Mouse (Mus musculus): ENCODE measurements around the gene Best3. TPM values are rescaled to one million over a fixed set of nuclear protein-coding genes. Genes with fewer than 3 reads are reported as not detected.
A peak's percentile ranks its signal among the peaks of the same experiment; 100 is the strongest.

Best3 gene
- total RNA-seq, 2 experiments from 2014 or later, result 17.7 to 34.1 TPM

DNA sequence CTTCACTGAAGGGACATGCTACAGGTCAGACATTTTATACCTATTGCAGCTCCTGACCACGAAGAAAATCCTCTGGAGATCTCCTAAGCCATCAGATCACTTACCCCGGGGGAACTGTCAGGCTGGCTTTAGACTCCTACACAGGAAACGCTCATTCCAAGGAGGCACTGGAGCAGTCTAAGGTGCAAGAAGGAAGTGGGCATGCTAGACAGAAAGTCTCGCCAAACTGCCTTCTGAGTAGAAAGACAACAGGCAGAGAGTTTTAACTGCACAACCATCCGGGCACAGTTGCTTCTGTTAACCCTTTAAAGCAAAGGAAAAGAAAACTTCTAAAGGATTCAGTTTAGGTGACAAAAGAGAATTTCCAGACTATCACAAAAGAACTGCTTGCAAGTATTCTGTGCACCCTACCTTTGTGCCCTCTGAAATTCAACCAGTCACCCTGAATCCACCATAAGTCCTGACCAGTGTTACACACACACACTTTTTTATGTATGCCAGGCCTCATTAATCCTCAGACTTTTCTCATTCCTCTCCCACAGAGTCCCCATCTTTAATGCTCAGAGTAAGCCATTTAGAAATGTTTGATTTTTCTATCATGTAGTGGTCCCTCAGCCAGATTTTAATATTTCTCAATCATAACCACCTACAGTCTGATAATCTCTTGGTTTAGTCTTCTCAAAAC lies 28.1 kb upstream of the Best3 start:
- Histone ChIP-seq H3K4me3 (no peak overlapping the region), H3K27ac (no peak overlapping the region)
- DNase-seq, result no peak
- intact Hi-C loops (cut with DNase I), result no loop called here
- TF ChIP-seq CTCF (IDR thresholded peaks at IDR 0.05), result no peak

DNA sequence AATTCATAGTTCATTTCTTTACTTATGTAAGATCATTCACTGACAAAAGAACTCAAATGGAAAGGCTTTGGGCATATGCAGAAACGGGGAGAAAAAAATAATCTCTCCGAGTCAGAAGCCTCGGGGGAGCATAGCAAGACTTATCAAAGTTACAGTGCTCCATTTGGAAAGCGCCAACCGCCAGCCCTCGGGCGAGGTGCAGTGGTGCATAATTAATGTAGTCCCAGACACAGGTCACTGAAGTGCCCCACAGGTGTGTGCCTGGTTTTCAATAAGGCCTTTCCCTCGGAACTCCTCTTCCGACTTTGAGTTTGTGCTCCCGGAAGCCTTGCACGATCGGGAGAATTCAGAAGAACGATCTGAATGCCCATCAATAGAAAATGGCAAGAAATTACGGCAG lies 24.0 kb upstream of the Best3 start:
- no peak overlapping the region for H3K27ac ChIP-seq
- no peak for TF ChIP-seq CTCF (IDR thresholded peaks at IDR 0.05)
- intact Hi-C loops (cut with DNase I), result no loop called here
- no peak overlapping the region for H3K4me3 ChIP-seq
- DNase-seq, result no peak

DNA sequence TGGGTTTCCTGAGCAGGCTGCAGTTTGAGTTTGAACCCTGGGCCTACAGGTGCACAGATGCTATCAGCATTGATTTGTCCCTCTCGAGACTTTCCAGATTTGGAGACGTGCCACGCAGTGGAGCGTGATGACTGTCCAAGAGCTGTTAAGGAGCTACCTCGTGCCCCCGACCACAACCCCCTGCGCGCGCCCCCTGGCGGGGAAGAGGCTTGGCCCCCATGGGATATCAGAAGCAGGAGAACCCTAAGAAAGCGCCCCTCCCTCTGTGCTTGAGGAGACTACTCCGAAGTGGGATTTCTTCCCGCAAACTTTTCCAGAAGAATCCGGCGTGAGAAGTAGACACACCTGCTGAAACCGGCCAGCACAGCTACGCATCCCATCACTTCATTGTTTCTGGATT lies 23.3 kb upstream of the Best3 start:
- Histone ChIP-seq H3K4me3 (no peak overlapping the region), H3K27ac (no peak overlapping the region)
- intact Hi-C loops (cut with DNase I), result no loop called here
- DNase-seq, result no peak
- no peak for TF ChIP-seq CTCF (IDR thresholded peaks at IDR 0.05)

GRCm38 (mm10) chr10:116964084-116964483 lies 22.0 kb upstream of the Best3 start:
- intact Hi-C loops (cut with DNase I), result no loop called here
- TF ChIP-seq CTCF (IDR thresholded peaks at IDR 0.05), result no peak
- DNase-seq, result no peak
- H3K27ac ChIP-seq, result no peak overlapping the region
- H3K4me3 ChIP-seq, result no peak overlapping the region

DNA sequence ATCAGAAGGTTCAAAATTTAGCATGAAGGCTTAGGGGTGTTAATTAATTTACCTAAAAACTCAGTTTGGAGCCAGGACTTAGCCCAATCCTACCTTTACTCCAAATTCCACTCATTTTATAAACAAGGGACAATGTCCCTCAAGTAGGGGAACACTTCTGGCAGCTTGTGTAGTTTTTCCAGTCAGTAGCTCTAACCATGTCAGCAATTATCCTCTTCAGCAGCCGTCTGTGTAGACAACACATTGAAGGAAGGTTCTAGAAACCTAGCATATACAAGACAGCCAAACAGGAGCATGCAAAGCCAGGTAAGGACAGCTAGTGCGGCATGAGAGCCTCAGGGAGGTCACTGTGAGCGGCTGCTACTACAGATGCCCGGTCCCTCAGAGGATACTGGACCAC lies 21.5 kb upstream of the Best3 start:
- intact Hi-C loops (cut with DNase I), result no loop called here
- Histone ChIP-seq H3K4me3 (no peak overlapping the region), H3K27ac (no peak overlapping the region)
- DNase-seq, result no peak
- TF ChIP-seq CTCF (IDR thresholded peaks at IDR 0.05), result no peak

GRCm38 (mm10) chr10:116965297-116965696 lies 20.8 kb upstream of the Best3 start:
- Histone ChIP-seq H3K27ac (no peak overlapping the region), H3K4me3 (0 out of 2 replicates have a peak overlapping the region, but pooled peaks have one; percentile 19)
- no peak for DNase-seq
- no peak for TF ChIP-seq CTCF (IDR thresholded peaks at IDR 0.05)
- intact Hi-C loops (cut with DNase I), result no loop called here

DNA sequence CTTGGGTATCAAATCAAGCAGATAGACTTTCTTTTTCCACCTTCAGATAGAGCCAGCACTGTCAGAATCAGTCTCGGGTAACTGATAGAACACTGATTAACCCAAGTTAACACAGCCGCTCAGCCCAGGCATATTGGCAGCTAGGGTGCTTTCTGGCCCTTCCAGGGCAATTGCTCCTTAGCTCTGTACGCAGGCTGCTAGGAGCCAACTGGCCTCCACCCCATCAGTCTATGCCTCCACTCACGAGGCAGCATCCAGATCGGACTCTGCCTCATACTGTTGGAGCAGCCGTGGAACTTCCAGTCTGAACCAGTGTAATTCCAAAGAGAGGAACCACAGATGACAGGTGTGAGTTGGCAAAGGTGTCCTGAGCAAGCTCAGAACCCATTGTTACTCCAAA lies 20.0 kb upstream of the Best3 start:
- no peak for DNase-seq
- intact Hi-C loops (cut with DNase I), result no loop called here
- no peak overlapping the region for H3K4me3 ChIP-seq
- no peak overlapping the region for H3K27ac ChIP-seq
- TF ChIP-seq CTCF (IDR thresholded peaks at IDR 0.05), result no peak

DNA sequence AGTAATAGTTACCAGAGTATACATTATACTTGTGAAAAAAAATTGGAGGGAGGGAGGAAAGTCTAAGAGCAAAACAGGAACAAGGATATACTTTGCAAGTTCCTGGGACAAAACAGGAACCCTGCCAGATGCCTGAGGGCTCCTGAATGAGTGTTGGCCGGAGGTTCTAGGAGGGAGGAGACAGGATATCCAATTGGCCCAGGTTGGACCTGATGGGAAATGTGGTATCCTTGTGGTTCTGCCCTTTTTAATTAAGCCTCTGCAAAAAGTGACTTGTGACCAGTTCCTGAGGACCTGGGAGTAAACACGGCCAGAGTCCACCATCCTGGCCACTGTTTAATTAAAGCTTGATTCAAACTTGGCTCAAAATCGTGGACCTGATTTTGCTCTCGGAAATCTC lies 17.4 kb upstream of the Best3 start:
- intact Hi-C loops (cut with DNase I), result no loop called here
- no peak for DNase-seq
- H3K4me3 ChIP-seq, result no peak overlapping the region
- no peak for TF ChIP-seq CTCF (IDR thresholded peaks at IDR 0.05)
- H3K27ac ChIP-seq, result no peak overlapping the region

DNA sequence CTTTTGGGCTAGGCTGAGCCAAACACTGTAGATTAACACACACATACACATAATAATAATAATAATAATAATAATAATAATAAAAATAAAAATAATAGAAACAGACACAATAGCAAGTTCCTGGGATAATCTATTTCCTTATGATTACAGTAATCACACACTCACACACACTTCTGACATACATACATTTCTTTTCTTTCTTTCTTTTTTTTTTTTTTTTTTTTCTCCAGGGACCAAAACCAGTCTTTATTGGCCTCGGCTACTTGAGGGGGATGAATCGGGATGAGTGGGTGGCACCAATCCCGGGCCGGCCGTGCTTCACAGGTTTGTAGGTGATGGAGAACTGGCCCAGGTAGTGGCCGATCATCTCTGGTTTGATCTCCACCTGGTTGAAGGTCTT lies 13.6 kb upstream of the Best3 start, which contains the start of gene Gm10271:
Gene Gm10271, minus strand, starts transcription at position 101 of the 400 bp plus-strand sequence.
- Histone ChIP-seq H3K27ac (no peak within 1 kb of the TSS), H3K4me3 (no peak within 1 kb of the TSS)
- DNase-seq, result no peak
- intact Hi-C loops (cut with DNase I), result no loop called here
- no peak for TF ChIP-seq CTCF (IDR thresholded peaks at IDR 0.05)

DNA sequence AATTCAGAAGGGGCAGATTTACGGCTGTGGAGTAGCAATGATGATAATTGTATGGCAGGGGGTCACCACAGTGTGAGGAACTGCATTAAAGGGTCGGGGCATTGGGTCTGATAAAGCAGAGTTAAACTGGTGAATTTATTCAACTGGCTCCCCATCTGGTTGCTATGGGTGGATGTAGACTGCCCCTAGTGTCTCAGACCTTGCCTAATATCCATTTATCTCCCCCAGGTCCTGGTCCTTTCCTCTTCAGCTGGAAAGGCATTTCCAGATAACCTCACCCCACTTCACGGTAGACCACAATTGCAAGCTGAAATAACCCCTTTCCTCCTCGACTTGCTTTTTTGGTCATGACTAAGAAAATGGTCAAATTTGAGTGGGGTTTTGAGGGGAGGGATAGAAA lies 8.7 kb upstream of the Best3 start:
- no peak overlapping the region for H3K4me3 ChIP-seq
- intact Hi-C loops (cut with DNase I), result no loop called here
- no peak overlapping the region for H3K27ac ChIP-seq
- no peak for DNase-seq
- TF ChIP-seq CTCF (IDR thresholded peaks at IDR 0.05), result no peak

- TF ChIP-seq CTCF (IDR thresholded peaks at IDR 0.05), result no peak
- DNase-seq, result no peak
- Histone ChIP-seq H3K27ac (no peak overlapping the region), H3K4me3 (no peak overlapping the region)
- intact Hi-C loops (cut with DNase I), result no loop called here
Observed at GRCm38 (mm10) chr10:116977858-116978257, 8.3 kb upstream of the Best3 start.

DNA sequence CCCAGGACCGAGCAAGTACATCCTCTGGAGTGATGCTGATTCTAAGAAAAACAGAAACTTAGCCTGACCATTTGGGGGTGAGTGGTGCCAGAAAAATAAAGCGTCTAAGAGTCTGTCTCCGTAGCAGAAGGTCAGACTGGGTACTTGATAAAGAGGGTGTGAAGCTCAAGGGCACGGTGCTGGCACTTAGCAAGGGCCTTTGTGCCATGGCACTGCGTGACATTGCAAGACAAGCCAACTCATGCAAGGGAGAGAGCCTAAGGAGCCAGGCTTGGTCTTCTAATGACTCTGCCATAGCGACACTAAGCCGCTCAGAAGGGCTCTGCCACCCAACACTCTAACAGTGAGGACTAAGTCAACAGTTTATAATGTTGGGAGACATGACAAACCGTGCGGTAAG lies 7.3 kb upstream of the Best3 start:
- Histone ChIP-seq H3K4me3 (no peak overlapping the region), H3K27ac (no peak overlapping the region)
- TF ChIP-seq CTCF (IDR thresholded peaks at IDR 0.05), result no peak
- DNase-seq, result no peak
- intact Hi-C loops (cut with DNase I), result no loop called here

DNA sequence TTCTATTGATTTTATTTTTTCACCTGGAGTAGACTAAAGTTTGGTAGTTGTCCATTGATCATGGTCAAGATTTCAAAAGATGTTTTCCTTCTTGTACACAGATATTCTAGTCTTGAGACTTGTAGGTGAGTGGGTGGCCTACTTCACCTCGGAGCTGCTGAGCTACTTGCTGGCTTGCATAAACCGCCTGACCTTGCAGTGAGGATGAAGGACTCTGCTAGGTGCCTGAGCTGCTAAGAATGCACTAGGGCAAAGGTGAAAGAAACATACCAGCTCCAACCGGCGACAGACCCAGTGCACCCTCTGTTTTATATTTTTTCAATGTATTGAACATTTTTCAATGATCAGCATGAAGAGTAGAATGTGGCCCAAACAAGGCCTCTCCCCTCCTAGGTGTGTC lies 5.8 kb upstream of the Best3 start:
- no peak for DNase-seq
- TF ChIP-seq CTCF (IDR thresholded peaks at IDR 0.05), result no peak
- Histone ChIP-seq H3K4me3 (no peak overlapping the region), H3K27ac (no peak overlapping the region)
- intact Hi-C loops (cut with DNase I), result loop anchor here (5.0 kb wide), 1 partner anchor 52 kb away; no protein-coding TSS in a partner anchor

GRCm38 (mm10) chr10:116980888-116981287 lies 5.2 kb upstream of the Best3 start:
- DNase-seq, result peak; percentile 47
- intact Hi-C loops (cut with DNase I), result loop anchor here (5.0 kb wide), 1 partner anchor 51 kb away; no protein-coding TSS in a partner anchor
- TF ChIP-seq CTCF (IDR thresholded peaks at IDR 0.05), result peak; percentile 71

More at GRCm38 (mm10) chr10:116980888-116981287, 5.2 kb upstream of the Best3 start:
- Histone ChIP-seq H3K4me3 (no peak overlapping the region), H3K27ac (no peak overlapping the region)
